Mouse (Mus musculus): Measurements from ENCODE around the gene Sirt6. TPM values are rescaled to one million over a fixed set of nuclear protein-coding genes. Genes with fewer than 3 reads are reported as not detected.
"Not testable (repeated sequence)": the region's sequence is repeated elsewhere in the genome, so short reads cannot be mapped to it uniquely, and the experiment has no call there.

Sirt6 gene
- polyA plus RNA-seq, 1 experiment from 2014 or later = 59.2 TPM

- Histone ChIP-seq H3K4me3 (peak overlapping the region; percentile 85), H3K9me3 (no peaks in the 10 kb centered on the region), H3K36me3 (replicated peaks) (no peaks in the 10 kb centered on the region), H3K4me1 (peaks cover 27% of the 10 kb centered on the region), H3K27ac (replicated peaks) (peak overlapping the region; percentile 96; the same call in 1 of the 2 replicates), H3K27me3 (replicated peaks; ENCODE audit: low read depth, poor library complexity, severe bottlenecking) (peaks cover 11% of the 10 kb centered on the region; the same call in 1 of the 2 replicates)
- WGBS = 79% methylated on average over 8 of the region's 8 CpGs
- peak; percentile 6 for DNase-seq (ENCODE audit: low spot score)
Observed at GRCm38 (mm10) chr10:81641978-81642647, 14.5 kb upstream of the Sirt6 start.

- 0 out of 2 replicates have a peak overlapping the region, but pooled peaks have one; percentile 11 for H3K4me3 ChIP-seq
- peaks cover 10% of the 10 kb centered on the region; the same call in 1 of the 2 replicates for H3K27me3 ChIP-seq (replicated peaks; ENCODE audit: low read depth, poor library complexity, severe bottlenecking)
- WGBS = 92% methylated on average over 2 of the region's 2 CpGs
- peak; percentile 5 for DNase-seq (ENCODE audit: low spot score)
- H3K36me3 ChIP-seq (replicated peaks) = no peaks in the 10 kb centered on the region
- no peaks in the 10 kb centered on the region for H3K9me3 ChIP-seq
- no peak overlapping the region for H3K27ac ChIP-seq (replicated peaks)
- H3K4me1 ChIP-seq = peaks cover 27% of the 10 kb centered on the region
Observed at GRCm38 (mm10) chr10:81641566-81641965, 14.0 kb upstream of the Sirt6 start.

- not testable (repeated sequence) for H3K4me3 ChIP-seq; H3K9me3 ChIP-seq; H3K27ac ChIP-seq (replicated peaks); H3K36me3 ChIP-seq (replicated peaks); H3K27me3 ChIP-seq (replicated peaks; ENCODE audit: low read depth, poor library complexity, severe bottlenecking); DNase-seq (ENCODE audit: low spot score)
- peaks cover 32% of the 10 kb centered on the region for H3K4me1 ChIP-seq
- 48% methylated on average over 4 of the region's 4 CpGs for WGBS
Observed at GRCm38 (mm10) chr10:81640825-81641224, 13.2 kb upstream of the Sirt6 start.

GRCm38 (mm10) chr10:81638101-81638500 is 10.5 kb upstream of the Sirt6 start:
- Histone ChIP-seq H3K36me3 (replicated peaks) (no peaks in the 10 kb centered on the region), H3K27ac (replicated peaks) (no peak overlapping the region), H3K9me3 (no peaks in the 10 kb centered on the region), H3K4me3 (no peak overlapping the region), H3K4me1 (peaks cover 33% of the 10 kb centered on the region), H3K27me3 (replicated peaks; ENCODE audit: low read depth, poor library complexity, severe bottlenecking) (peaks cover 14% of the 10 kb centered on the region)
- no peak for DNase-seq (ENCODE audit: low spot score)
- WGBS = 74% methylated on average over 6 of the region's 6 CpGs

GRCm38 (mm10) chr10:81636338-81636737 is 8.7 kb upstream of the Sirt6 start:
- H3K36me3 ChIP-seq (replicated peaks) = no peaks in the 10 kb centered on the region
- 19% methylated on average over 8 of the region's 8 CpGs for WGBS

GRCm38 (mm10) chr10:81633253-81634099 is 5.9 kb upstream of the Sirt6 start:
- peaks cover 26% of the 10 kb centered on the region for H3K4me1 ChIP-seq

More at GRCm38 (mm10) chr10:81636338-81636737, 8.7 kb upstream of the Sirt6 start:
- Histone ChIP-seq H3K4me1 (peaks cover 24% of the 10 kb centered on the region), H3K27ac (replicated peaks) (no peak overlapping the region), H3K9me3 (no peaks in the 10 kb centered on the region), H3K27me3 (replicated peaks; ENCODE audit: low read depth, poor library complexity, severe bottlenecking) (peaks cover 14% of the 10 kb centered on the region), H3K4me3 (0 out of 2 replicates have a peak overlapping the region, but pooled peaks have one; percentile 2)
- no peak for DNase-seq (ENCODE audit: low spot score)

GRCm38 (mm10) chr10:81628390-81628789 is 793 bp upstream of the Sirt6 start, which contains the start of gene Ankrd24:
Ankrd24 (plus strand) TSS chr10:81628540.
- H3K9me3 ChIP-seq = no peaks in the 10 kb centered on the region
- no peaks in the 10 kb centered on the region; the same call in 1 of the 2 replicates for H3K27me3 ChIP-seq (replicated peaks; ENCODE audit: low read depth, poor library complexity, severe bottlenecking)
- no peak for DNase-seq (ENCODE audit: low spot score)
- peaks cover 30% of the 10 kb centered on the region for H3K36me3 ChIP-seq (replicated peaks)
- H3K27ac ChIP-seq (replicated peaks) = peak within 1 kb of the TSS; percentile 91
- H3K4me3 ChIP-seq = peak within 1 kb of the TSS; percentile 80
- H3K4me1 ChIP-seq = peaks cover 34% of the 10 kb centered on the region
- WGBS = 78% methylated on average over 16 of the region's 16 CpGs

More at GRCm38 (mm10) chr10:81633253-81634099, 5.9 kb upstream of the Sirt6 start:
- Histone ChIP-seq H3K9me3 (no peaks in the 10 kb centered on the region), H3K4me3 (peak overlapping the region; percentile 63), H3K27me3 (replicated peaks; ENCODE audit: low read depth, poor library complexity, severe bottlenecking) (peaks cover 14% of the 10 kb centered on the region), H3K27ac (replicated peaks) (peak overlapping the region; percentile 78), H3K36me3 (replicated peaks) (no peaks in the 10 kb centered on the region)
- whole genome bisulfite sequencing = 2% methylated on average over 37 of the region's 37 CpGs
- peak; percentile 92 for DNase-seq (ENCODE audit: low spot score)

- Histone ChIP-seq H3K4me3 (peak overlapping the region; percentile 80), H3K36me3 (replicated peaks) (peaks cover 36% of the 10 kb centered on the region), H3K27me3 (replicated peaks; ENCODE audit: low read depth, poor library complexity, severe bottlenecking) (no peaks in the 10 kb centered on the region; the same call in 1 of the 2 replicates), H3K9me3 (no peaks in the 10 kb centered on the region), H3K4me1 (peaks cover 28% of the 10 kb centered on the region), H3K27ac (replicated peaks) (peak overlapping the region; percentile 91)
- 62% methylated on average over 7 of the region's 7 CpGs for WGBS
- DNase-seq (ENCODE audit: low spot score) = no peak
Observed at GRCm38 (mm10) chr10:81627836-81628220, 231 bp upstream of the Sirt6 start.

GRCm38 (mm10) chr10:81626101-81626993 is 1.2 kb downstream of the Sirt6 start:
- Histone ChIP-seq H3K36me3 (replicated peaks) (peaks cover 51% of the 10 kb centered on the region), H3K27ac (replicated peaks) (peak overlapping the region; percentile 91)
- 93% methylated on average over 22 of the region's 22 CpGs for WGBS

GRCm38 (mm10) chr10:81623441-81623840 is 4.2 kb downstream of the Sirt6 start:
- Histone ChIP-seq H3K27me3 (replicated peaks; ENCODE audit: low read depth, poor library complexity, severe bottlenecking) (no peaks in the 10 kb centered on the region), H3K4me3 (no peak overlapping the region), H3K27ac (replicated peaks) (no peak overlapping the region), H3K36me3 (replicated peaks) (peaks cover 60% of the 10 kb centered on the region), H3K4me1 (peaks cover 25% of the 10 kb centered on the region), H3K9me3 (no peaks in the 10 kb centered on the region)
- DNase-seq (ENCODE audit: low spot score) = no peak
- WGBS = 61% methylated on average over 8 of the region's 8 CpGs

More at GRCm38 (mm10) chr10:81626101-81626993, 1.2 kb downstream of the Sirt6 start:
- H3K4me1 ChIP-seq = peaks cover 28% of the 10 kb centered on the region
- peak overlapping the region; percentile 80 for H3K4me3 ChIP-seq
- H3K9me3 ChIP-seq = no peaks in the 10 kb centered on the region
- no peaks in the 10 kb centered on the region; the same call in 1 of the 2 replicates for H3K27me3 ChIP-seq (replicated peaks; ENCODE audit: low read depth, poor library complexity, severe bottlenecking)
- no peak for DNase-seq (ENCODE audit: low spot score)

- no peak overlapping the region for H3K27ac ChIP-seq (replicated peaks)
- no peak overlapping the region for H3K4me3 ChIP-seq
- whole genome bisulfite sequencing = 55% methylated on average over 9 of the region's 9 CpGs
- H3K9me3 ChIP-seq = no peaks in the 10 kb centered on the region
- H3K4me1 ChIP-seq = peaks cover 5% of the 10 kb centered on the region
- peaks cover 53% of the 10 kb centered on the region for H3K36me3 ChIP-seq (replicated peaks)
- peak; percentile 9 for DNase-seq (ENCODE audit: low spot score)
- no peaks in the 10 kb centered on the region for H3K27me3 ChIP-seq (replicated peaks; ENCODE audit: low read depth, poor library complexity, severe bottlenecking)
Observed at GRCm38 (mm10) chr10:81620786-81621185, 6.8 kb downstream of the Sirt6 start.

GRCm38 (mm10) chr10:81619976-81620375 is 7.6 kb downstream of the Sirt6 start:
- peaks cover 45% of the 10 kb centered on the region for H3K36me3 ChIP-seq (replicated peaks)
- H3K27ac ChIP-seq (replicated peaks) = no peak overlapping the region
- no peaks in the 10 kb centered on the region for H3K9me3 ChIP-seq
- 86% methylated on average over 5 of the region's 5 CpGs for WGBS
- peaks cover 13% of the 10 kb centered on the region for H3K4me1 ChIP-seq
- peak; percentile 9 for DNase-seq (ENCODE audit: low spot score)
- H3K4me3 ChIP-seq = no peak overlapping the region
- H3K27me3 ChIP-seq (replicated peaks; ENCODE audit: low read depth, poor library complexity, severe bottlenecking) = no peaks in the 10 kb centered on the region
